Mouse (Mus musculus): ENCODE measurements at regions not wholly inside any gene's neighbourhood (a gene's known extent, or its start where the extent isn't known, plus 50 kb on each side); places are given as distances from the start of the nearest gene placed in this dataset.
A peak's percentile ranks its signal among the peaks of the same experiment; 100 is the strongest.

DNA sequence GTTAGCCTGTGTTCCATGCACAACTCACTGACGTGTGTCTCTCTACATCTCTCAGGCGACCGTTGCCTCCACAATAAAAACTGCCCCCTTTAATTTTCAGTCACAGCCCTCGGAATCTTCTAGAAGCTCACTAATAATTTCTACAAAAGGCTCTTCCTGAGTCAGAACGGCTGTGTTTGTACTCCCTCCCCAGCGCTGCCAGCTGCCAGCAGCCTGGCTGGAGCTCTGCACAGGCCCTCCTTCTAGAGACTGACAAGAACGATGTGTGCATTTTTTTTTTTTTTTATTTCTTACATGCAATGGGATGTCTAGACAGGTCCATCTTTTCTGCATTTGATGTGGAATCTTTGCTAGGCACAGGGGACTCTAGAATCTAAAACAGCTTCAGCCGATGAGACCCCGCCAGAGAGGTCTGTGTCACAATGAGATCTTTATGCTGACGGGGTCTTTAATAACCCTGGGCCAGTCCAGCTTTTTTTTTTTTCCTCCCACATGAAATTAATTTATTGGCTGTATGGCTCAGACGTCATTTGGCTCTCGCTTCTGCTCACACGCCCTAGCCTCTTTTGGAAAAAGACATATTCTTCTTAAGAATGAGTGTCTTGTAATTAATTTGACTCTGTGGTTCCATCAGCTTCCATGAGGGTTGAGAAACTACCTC lies 185.8 kb upstream of the Zfp507 start:
- peak; percentile 31 for DNase-seq (ENCODE audit: low read depth, low spot score)

DNA sequence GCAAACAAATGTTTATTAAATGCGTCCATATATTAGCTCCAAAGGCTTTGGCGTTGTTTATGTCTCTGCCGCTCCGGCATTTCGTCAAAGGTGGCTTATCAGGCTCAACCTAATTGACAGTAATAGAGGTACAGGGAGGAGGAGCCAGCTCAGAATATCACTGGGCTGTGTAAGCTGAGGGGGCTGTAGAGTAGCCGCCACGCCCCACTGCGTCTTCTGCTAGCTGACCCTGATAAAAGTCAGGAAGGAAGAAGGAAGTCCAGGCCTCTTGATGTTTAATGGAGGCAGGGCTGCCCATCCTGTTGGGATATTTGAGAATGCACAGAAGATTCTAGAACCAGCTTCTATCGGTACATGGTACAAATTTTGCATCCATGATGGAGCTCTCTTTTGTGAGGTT lies 175.2 kb upstream of the Zfp507 start:
- DNase-seq (ENCODE audit: low read depth, low spot score) = no peak

DNA sequence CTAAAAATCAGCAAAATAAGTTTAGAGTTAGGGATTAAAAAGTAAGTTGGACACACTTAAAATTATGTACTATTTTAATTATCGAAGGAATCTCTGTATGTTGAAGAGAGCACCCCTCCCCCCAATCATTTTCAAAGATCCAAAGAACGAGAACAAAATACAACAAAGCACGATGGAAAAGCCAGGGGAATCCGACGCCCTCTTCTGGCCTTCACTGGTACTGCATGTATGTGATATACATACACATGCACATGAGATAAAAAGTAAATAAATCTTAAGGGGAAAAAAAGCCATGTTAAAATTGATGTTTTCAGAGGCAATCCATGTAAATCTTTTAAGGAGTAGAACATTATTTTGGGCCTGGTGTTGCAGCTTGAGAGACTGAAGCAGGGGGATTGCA lies 155.9 kb upstream of the Zfp507 start:
- DNase-seq (ENCODE audit: low read depth, low spot score) = no peak

DNA sequence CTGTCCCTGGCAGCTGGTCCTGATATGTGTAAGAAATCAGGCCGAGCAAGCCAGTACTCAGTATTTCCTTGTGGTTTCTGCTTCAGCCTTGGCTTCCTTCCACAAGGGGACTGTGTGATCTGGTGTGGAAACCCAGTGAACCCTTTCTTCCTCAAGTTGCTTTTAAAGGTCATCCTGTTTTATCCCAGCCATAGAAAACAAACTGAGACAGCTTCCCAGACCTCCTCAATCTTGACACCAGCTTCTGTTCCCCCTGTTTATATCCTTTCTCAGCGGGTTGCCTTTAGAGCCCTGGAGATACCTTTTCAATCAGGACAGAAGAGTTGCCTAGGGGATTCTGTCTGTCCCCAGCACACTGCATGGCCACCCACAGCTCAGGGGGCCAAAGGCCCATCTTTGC lies 155.2 kb upstream of the Zfp507 start:
- no peak for DNase-seq (ENCODE audit: low read depth, low spot score)

DNA sequence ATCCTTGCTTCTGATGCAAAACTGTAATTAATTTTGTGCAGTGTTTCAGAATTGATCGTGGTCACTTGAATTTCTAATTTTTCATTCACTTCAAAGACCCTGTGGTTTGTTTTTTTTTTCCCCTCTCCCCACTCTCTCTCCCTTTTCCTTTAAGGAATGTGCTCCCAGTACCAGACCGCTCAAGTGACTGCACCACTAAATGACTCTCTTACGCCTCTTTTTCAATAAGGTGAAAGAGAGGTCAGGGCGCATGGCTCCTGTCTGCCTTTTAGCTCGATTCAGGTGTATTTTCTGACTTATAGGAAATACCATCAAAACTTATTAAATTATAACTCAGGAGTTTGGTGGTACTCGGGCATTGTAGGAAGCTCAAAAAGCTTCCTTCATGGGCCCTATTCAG lies 146.0 kb upstream of the Zfp507 start:
- DNase-seq (ENCODE audit: low read depth, low spot score) = peak; percentile 31

DNA sequence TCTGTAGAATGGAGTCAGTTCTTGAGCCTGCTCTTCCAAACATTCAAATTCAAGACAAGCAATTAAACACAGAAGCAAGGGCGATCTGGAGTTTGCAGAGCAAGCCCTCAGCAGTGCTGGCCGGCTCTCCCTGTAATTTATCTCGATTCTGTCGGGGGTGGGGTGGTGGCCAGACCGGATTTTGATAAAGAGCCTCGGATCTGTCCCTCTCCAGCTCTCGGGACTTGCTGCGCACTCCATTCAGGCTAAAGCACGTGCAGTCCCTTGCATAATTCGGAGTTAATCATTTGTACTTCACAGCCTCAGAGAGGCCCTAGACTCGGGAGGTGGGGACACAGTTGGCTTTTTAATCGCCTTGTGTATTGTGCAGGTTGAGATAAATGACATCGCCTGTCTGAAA lies 145.6 kb upstream of the Zfp507 start:
- DNase-seq (ENCODE audit: low read depth, low spot score) = peak; percentile 34

DNA sequence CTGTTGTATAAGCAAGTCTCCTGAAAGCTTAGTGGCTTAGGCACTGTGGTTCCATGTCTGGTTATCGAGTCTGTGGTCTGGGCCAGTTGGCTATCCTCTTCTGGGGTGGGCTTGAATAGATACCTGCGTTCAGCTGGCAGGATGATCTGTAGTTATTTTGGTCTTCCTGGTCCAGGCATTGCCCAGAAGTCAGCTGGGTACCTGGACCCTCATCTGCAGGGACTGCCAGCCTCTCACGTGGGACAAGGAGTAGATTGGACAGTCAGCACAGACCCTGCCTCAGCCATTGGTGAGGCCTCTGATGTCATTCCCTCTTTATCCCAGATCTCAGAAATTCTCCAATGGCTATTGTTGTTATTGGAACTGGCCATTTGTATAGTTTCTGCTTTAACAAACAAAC lies 138.3 kb upstream of the Zfp507 start:
- no peak for DNase-seq (ENCODE audit: low read depth, low spot score)

DNA sequence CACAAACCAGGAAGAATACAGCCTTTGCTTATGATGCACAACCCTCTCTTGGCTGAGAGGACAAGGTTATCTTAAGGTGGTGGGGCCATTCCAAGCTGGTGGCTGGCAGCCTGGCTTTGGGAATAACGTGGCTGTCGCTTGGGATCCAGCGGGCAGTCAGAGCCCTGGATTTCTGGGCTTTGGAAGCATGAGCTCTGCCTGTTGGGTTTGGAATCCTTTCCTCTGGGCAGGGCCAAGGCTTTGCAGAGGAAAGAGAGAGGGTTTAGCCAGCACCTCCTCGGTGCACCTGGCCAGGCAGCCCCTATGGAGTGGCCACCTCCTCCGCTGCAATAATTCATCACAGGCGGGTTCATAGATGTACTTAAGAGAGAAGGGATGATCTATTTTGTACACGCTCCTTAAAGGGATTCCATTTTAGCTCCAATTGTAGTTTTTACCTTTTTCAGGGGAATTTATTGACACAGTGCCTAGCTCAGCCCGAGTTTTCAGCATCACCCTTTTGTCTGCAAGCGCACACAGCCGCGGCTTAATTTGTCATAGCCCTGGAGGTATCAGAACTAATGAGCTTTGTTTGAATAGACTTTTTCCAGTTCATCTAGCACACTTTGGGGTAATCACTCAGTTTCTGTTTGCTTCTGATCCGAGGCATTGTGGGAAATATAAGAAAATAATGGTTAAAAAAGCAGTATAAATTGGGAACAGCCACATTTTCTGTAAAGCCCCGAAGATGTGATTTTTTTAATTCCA lies 135.5 kb upstream of the Zfp507 start:
- no peak for DNase-seq (ENCODE audit: low read depth, low spot score)

DNA sequence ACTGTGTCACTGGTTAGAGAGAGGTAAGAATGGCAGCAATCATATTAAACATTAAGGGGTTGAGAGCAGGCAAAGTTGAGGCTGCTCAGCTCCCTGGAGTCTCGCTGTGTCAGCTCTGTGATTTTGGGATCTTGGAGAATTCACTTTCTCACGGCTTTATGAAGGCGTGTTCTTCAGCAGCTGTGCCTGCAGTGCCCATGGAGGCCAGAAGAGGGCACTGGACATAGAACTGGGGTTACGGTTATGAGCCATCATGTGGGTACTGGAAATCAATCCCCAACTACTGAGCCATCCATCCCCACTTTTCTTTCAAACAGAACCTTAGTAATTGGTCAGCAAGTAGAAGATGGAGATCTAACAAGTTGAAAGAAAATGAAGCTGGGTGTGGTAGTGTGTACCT lies 123.9 kb upstream of the Zfp507 start:
- DNase-seq (ENCODE audit: low read depth, low spot score) = no peak

DNA sequence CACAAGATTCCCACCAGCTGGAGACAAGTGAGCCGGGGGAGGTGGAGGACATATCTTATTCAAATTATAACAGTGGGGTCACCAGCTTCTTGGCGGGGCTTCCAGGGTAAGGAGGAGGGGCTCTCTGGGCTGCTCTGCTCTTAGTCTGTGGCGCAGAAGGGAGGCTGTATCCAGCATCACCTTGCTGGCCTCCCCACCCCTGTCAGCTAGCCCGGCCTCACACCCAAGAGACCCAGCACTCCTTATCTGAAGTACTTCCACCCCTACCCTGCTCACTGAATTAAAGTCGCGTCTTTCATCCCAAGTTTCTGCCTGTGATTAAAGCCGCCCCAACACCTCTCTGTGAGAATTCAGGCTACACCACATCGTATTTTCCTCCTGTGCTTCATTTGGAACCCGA lies 119.8 kb upstream of the Zfp507 start:
- no peak for DNase-seq (ENCODE audit: low read depth, low spot score)

DNA sequence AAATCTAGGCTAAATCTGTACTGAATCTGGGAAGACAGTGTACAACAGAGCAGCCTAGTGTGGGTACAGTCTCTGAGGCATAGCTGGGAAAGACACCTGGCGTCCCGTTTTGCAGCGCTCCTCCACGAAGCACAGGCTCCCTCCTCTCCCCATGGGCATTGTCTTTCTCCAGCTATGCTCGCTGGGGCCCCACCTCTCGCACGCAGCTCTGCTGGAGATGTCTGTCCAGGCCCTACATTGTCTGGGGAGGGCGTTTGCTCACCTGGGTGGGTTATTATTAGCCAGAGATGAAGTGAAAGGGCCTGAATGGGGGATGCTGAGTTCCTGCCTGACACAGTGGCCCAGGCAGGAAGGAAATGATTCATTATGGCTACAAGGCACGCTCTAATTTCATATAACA lies 118.1 kb upstream of the Zfp507 start:
- no peak for DNase-seq (ENCODE audit: low read depth, low spot score)

DNA sequence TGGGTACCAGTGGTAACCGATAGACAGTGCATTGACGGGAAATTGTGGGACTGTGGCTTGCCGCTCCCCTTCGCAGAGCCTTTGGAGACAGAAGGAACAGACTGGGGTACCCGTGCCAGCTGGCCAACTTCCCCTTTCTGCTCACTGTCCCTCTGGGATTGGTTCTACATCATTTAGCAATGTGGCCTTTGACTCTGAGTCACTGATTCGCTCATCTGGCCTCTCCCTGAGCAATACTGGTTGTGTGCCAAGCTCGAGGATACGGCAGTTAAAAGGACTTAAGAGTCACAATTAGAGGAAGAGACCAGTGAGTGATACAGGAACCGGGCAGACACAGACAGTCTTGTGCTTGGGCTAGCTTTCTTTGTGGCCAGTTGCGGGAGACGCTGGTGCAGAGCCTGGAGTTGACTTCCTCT lies 117.4 kb upstream of the Zfp507 start:
- DNase-seq (ENCODE audit: low read depth, low spot score) = no peak

DNA sequence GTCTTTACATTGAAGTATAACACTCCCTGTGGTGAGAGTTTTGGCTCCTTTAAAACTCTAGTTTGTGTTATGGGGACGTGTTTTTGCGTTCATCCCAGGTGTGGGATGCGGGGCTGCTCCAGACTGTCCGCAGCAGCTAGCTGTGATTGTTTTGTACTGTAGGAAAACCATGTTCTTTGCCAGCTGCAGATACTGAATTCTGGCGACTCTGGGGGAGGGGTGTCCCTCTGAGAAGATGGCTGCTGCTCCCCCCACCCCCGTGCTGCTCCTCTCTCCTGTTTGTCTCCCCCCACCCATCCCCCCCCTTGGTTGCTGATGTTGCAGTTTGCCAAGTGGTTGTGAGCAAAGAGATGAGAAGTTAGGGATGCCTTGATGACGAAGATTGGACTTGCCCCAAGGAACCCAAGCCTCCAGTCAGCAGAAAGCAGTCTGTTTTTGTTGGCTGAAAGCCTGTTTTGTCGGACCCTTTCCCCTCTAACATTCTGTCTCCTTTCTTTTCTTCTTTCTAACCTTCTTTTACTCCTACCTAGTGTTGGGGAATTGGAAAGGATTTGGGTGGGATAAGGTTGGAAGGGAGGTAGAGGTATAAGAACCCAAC lies 107.4 kb upstream of the Zfp507 start:
- no peak for DNase-seq (ENCODE audit: low read depth, low spot score)

DNA sequence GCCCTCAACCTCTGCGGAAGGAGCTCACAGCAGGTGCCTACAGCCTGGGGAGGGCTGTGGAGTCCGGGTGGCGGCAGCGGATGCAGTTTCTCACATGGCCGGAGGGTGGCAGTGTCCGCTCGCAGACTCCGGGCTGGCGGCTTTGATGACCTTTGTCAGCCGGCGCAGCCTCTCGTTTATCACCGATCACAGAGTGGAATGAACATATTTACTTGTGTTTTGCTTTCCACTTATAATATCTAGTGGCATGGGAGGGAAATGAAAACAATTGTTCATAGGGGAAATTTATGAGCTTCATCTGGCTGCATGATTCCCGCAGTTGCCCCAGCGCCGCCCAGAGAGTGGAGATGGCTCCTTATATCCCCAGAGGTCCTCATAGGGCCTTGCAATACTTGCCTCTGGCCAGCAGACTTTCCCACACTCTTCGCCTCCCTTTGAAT lies 99.2 kb upstream of the Zfp507 start:
- DNase-seq (ENCODE audit: low read depth, low spot score) = peak; percentile 64

DNA sequence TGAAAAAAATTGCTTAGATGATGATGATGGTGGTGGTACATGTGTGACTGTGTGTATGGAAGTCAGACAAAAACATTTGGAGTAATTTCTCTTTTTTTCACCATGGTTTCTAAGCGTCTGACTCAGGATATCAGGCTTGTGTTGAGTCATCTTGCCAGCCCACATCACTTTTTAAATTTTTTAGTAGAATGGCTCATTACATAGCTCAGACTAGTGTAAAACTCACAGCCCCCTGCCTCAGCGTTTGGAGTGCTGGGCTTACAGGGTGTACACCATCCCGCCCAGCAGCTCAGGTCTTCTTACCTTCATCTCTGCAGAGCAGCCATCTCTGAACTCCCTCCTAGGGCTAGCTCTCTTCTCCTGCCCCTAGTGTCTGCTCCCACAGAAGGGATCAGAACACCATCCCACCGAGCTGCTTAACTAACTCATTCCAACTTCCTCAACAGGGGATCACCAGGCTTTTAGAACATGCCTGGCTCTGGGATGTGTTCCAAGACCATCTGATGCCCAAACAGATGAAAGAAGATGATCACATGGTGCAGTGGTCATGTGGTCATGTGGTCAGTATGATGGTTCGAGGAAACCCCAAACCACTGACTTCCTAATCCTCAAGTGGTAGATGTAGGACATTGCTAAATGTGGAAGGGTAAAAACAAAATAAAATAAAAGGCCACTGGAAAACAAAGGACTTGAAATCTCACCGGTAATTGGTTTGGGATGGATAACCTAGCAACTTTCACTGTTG lies 96.1 kb upstream of the Zfp507 start:
- no peak for DNase-seq (ENCODE audit: low read depth, low spot score)

DNA sequence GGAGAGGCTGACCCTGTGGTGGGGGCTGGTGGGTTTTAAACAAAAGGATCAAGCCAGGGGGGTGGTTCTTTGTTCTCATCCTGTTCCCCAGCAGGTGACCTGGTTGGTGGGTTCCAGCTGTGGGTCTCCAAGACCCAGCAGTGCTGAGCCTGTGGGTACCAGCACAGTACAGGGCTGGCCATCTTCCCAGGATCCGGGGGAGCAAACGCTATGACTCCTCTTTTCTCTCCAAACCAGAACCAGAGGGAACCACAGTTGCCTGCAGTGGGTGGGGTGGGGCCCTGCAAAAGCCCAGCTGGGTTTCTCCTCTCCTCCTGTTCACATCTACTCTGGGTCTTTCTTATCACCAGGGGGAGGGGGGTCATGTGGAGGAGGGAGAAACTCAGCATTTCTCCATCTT lies 90.5 kb upstream of the Zfp507 start:
- no peak for DNase-seq (ENCODE audit: low read depth, low spot score)

DNA sequence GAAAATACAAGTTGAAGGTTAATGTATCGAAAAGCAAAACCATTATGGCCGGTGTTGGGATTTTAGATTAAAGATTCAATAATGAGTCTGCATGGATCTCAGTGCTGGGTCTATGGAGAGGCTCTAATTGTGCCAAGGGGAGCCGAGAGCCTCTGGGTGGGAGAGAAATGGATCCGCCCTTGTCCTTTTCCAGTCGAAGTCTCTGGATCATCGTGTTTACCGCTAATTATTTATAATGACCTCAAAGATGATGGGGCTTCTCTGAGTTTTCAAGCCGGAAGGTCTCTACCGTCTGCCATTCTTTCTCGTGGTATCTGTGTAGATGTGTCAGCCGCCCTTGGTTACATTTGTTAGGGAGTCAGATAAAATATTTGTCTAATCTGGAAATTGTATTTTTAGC lies 83.2 kb upstream of the Zfp507 start:
- no peak for DNase-seq (ENCODE audit: low read depth, low spot score)

DNA sequence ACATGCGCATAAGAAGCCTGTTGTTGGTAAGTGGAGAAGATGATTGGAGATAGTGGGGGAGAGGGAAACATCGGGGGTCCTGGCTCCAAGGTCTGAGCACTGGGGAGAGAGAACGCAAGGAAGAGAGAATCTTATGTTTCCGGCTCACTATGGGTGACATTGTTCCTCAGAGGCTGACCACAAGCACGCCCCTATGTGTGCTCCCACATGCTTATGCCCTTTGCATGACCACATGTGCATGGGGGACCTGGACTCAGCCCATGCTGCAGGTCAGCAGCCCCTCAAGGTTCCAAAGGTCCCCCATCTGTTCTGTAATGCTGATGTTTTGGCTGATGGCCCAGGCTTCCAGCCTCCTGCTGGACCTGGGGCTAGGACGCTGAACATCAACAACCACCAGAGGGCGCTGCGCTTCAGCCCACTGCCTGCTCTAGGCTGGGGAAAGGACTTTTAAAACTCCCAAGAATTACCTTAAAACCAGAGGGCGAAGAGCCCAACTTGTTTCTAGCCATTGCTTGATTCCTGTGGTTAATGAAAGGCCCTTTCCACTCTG lies 77.0 kb upstream of the Zfp507 start:
- DNase-seq (ENCODE audit: low read depth, low spot score) = peak; percentile 81

DNA sequence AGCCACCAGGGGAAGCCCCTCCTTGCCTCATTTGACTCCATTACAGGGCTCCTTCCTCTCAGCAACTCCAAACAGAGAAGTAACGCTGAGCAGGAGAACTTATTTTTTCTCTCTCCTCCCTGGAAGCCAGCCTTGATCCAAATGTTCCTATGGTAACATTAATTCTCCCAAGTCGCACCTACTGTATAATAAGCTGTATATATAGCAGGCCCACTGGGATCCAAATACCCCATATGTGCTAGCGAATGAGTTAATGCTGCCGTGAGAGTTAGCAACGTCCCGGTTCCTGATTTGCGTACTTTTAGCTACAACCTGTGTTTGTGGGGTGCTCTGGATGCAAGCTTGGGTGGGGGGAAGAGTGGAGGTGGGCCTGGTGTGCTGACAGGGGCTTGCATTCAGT lies 75.4 kb upstream of the Zfp507 start:
- no peak for DNase-seq (ENCODE audit: low read depth, low spot score)

DNA sequence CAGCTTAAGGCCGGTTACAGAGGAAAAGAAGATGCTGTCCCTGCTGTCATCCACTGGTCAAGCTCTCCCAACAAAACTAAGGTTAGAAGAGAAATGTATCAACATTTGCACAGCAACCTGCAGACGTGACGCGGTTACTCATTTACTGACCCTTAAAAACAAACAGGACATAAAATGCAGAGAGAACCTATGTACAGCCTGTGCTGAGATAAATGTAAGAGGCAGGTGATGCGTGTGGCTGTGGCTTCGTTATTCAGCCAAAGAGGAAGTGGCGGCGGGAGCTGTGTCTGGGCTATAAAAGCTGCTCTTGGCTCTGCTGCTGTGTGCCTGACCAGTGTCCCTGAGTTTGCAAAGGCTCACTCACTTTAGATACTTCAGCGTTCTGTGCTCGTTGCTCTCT lies 58.2 kb upstream of the Zfp507 start:
- no peak for DNase-seq (ENCODE audit: low read depth, low spot score)

DNA sequence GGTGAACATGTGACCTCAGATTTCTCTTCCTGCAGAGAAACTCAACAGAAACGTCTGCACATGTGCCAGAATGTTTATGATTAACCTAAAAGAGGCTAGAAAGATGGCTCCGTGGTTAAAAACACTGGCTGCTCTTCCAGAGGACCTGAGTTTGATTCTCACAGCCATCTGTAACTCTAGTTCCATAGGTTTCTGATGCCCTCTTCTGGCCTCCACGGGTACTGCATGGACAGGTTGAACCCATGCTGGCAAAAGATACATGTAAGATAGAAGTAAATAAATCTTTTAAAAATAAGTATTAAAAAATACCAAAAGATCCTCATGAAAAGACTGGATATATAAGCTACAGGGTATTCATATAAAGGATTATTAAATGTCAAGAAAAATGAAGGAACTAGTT lies 56.8 kb upstream of the Zfp507 start:
- peak; percentile 16 for DNase-seq (ENCODE audit: low read depth, low spot score)

DNA sequence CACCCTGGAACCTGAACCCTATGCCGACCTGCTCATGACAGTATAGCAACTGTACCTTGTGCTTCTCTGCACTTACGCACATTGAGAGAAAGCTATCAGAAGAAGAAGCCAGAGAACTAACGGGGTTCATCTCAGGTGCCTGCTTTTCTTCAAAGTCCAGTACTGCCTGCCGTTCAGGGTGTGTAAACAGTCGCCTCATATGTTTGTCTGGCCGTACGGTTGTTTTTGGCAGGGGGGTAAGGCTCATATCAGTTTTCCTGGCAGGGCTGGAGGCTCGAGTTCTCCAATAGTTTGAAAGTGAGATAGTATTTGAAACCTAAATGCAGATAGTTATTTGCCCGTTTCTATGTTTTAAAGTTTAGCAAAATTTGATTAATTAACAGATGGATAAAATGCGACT lies 54.9 kb upstream of the Zfp507 start:
- no peak for DNase-seq (ENCODE audit: low read depth, low spot score)

Data from forelimb bud, embryonic 11.5 days (tissue).